In genomic region chr2:32784048-32784681, GRCm38 (mm10) we compare ENCODE assay signal across 10 mouse cellular contexts. TPM values are rescaled to one million over a fixed set of nuclear protein-coding genes. Genes with fewer than 3 reads are reported as not detected.
DNase-seq lines count a peak whose midpoint lies in the region; ATAC-seq and TF ChIP-seq lines count a peak whose summit lies in the region.
"Had no signal": no experiment of that assay in that cellular context is flagged by ENCODE, and none has a peak within 500 bp of the region (broad histone marks: within the 10 kb centered on the region; RNA-seq: fewer than 3 reads in every experiment).

Cfap157 (minus strand) TSS chr2:32784428.

- ATAC-seq in forebrain, postnatal 0 days = peak; percentile 60; the same call in 1 of the 2 replicates
- ATAC-seq in forebrain, embryonic 11.5 days (replicated peaks; ENCODE audit: low FRiP score) = no peak
- ATAC-seq in lung, embryonic 14.5 days (ENCODE audit: insufficient read depth) = no peak
- no peak for ATAC-seq in intestine, postnatal 0 days

- H3K36me3 ChIP-seq in forebrain, postnatal 0 days (ENCODE audit: insufficient read depth) = peaks cover 6% of the 10 kb centered on the region
- H3K36me3 ChIP-seq in forebrain, embryonic 11.5 days (ENCODE audit: control insufficient read depth, insufficient read depth, low read length) = no peaks in the 10 kb centered on the region
- H3K36me3 ChIP-seq in lung, embryonic 14.5 days (ENCODE audit: insufficient read depth) = no peaks in the 10 kb centered on the region
- H3K36me3 ChIP-seq in intestine, postnatal 0 days (ENCODE audit: control insufficient read depth, insufficient read depth) = no peaks in the 10 kb centered on the region
- H3K36me3 ChIP-seq: stomach, embryonic 15.5 days had no signal

- H3K9ac ChIP-seq in forebrain, postnatal 0 days = no peak within 1 kb of the TSS
- H3K9ac ChIP-seq in forebrain, embryonic 11.5 days (ENCODE audit: low read length) = no peak within 1 kb of the TSS
- H3K9ac ChIP-seq in lung, embryonic 14.5 days = no peak within 1 kb of the TSS
- H3K9ac ChIP-seq in intestine, postnatal 0 days (ENCODE audit: low read depth, low read length) = no peak within 1 kb of the TSS
- H3K9ac ChIP-seq: stomach, embryonic 15.5 days had no signal

- no peaks in the 10 kb centered on the region for H3K4me1 ChIP-seq in forebrain, postnatal 0 days (ENCODE audit: insufficient read depth)
- H3K4me1 ChIP-seq in forebrain, embryonic 11.5 days (replicated peaks; ENCODE audit: control insufficient read depth, insufficient read depth, low read length) = no peaks in the 10 kb centered on the region
- H3K4me1 ChIP-seq in lung, embryonic 14.5 days (ENCODE audit: insufficient read depth) = no peaks in the 10 kb centered on the region; the same call in 1 of the 2 replicates
- no peaks in the 10 kb centered on the region for H3K4me1 ChIP-seq in intestine, postnatal 0 days (replicated peaks; ENCODE audit: control insufficient read depth, insufficient read depth, low read length)
- H3K4me1 ChIP-seq: stomach, embryonic 15.5 days had no signal

- DNase-seq in forebrain, postnatal 0 days = peak; percentile 22
- DNase-seq in forebrain, embryonic 11.5 days (ENCODE audit: low spot score) = no peak
- peak; percentile 25 for DNase-seq in adipocyte (ENCODE audit: low spot score)
- peak; percentile 66 to 72 for DNase-seq in heart, postnatal 10 days
- peak; percentile 46 for DNase-seq in lung, embryonic 14.5 days
- no peak for DNase-seq in testis, postnatal 10 days (ENCODE audit: low spot score)
- no peak for DNase-seq in cerebellum, postnatal 4 days (ENCODE audit: low spot score in 2 of 2)
- DNase-seq: adrenal gland, postnatal 14 days had no signal

- no peak for TF ChIP-seq CTCF in forebrain, postnatal 0 days (IDR thresholded peaks at IDR 0.05; ENCODE audit: low read depth)
- TF ChIP-seq CTCF in lung, embryonic 14.5 days (IDR thresholded peaks at IDR 0.05; ENCODE audit: low read depth) = no peak
- TF ChIP-seq CTCF in intestine, postnatal 0 days (IDR thresholded peaks at IDR 0.05; ENCODE audit: low read depth) = no peak

- H3K27ac ChIP-seq in forebrain, postnatal 0 days (ENCODE audit: low read depth, low read length) = no peak within 1 kb of the TSS
- H3K27ac ChIP-seq in forebrain, embryonic 11.5 days (ENCODE audit: low read depth, low read length) = no peak within 1 kb of the TSS
- H3K27ac ChIP-seq in lung, embryonic 14.5 days (ENCODE audit: low read depth) = no peak within 1 kb of the TSS
- no peak within 1 kb of the TSS for H3K27ac ChIP-seq in intestine, postnatal 0 days (ENCODE audit: low read depth, low read length)
- H3K27ac ChIP-seq: stomach, embryonic 15.5 days had no signal

- WGBS in forebrain, postnatal 0 days = 72% methylated on average over 4 of the region's 4 CpGs
- WGBS in forebrain, embryonic 11.5 days = 65% methylated on average over 4 of the region's 4 CpGs
- 42% methylated on average over 4 of the region's 4 CpGs for WGBS in lung, embryonic 14.5 days
- 68% methylated on average over 4 of the region's 4 CpGs for WGBS in intestine, postnatal 0 days

- H3K4me2 ChIP-seq in forebrain, postnatal 0 days (ENCODE audit: low read depth) = peak within 1 kb of the TSS; percentile 17; the same call in 1 of the 2 replicates
- H3K4me2 ChIP-seq in forebrain, embryonic 11.5 days (ENCODE audit: low read depth, low read length, severe bottlenecking) = no peak within 1 kb of the TSS
- H3K4me2 ChIP-seq in lung, embryonic 14.5 days = no peak within 1 kb of the TSS
- no peak within 1 kb of the TSS for H3K4me2 ChIP-seq in intestine, postnatal 0 days (replicated peaks; ENCODE audit: low read depth)
- H3K4me2 ChIP-seq: stomach, embryonic 15.5 days had no signal

- H3K4me3 ChIP-seq in forebrain, postnatal 0 days (ENCODE audit: low read depth, low read length) = no peak within 1 kb of the TSS
- no peak within 1 kb of the TSS for H3K4me3 ChIP-seq in forebrain, embryonic 11.5 days (ENCODE audit: low read depth, low read length)
- no peak within 1 kb of the TSS for H3K4me3 ChIP-seq in lung, embryonic 14.5 days (ENCODE audit: low read depth, low read length)
- H3K4me3 ChIP-seq in intestine, postnatal 0 days (ENCODE audit: low read depth, low read length) = no peak within 1 kb of the TSS
- H3K4me3 ChIP-seq: stomach, embryonic 15.5 days had no signal

- intact Hi-C loops in heart, postnatal 10 days (cut with DNase I) = no loop called here

- H3K9me3 ChIP-seq in forebrain, postnatal 0 days (ENCODE audit: low read length) = no peaks in the 10 kb centered on the region
- no peaks in the 10 kb centered on the region for H3K9me3 ChIP-seq in forebrain, embryonic 11.5 days (ENCODE audit: control insufficient read depth, low read length)
- no peaks in the 10 kb centered on the region for H3K9me3 ChIP-seq in lung, embryonic 14.5 days (ENCODE audit: low read depth, low read length)
- no peaks in the 10 kb centered on the region for H3K9me3 ChIP-seq in intestine, postnatal 0 days (ENCODE audit: control insufficient read depth)
- H3K9me3 ChIP-seq: stomach, embryonic 15.5 days had no signal

- no peaks in the 10 kb centered on the region for H3K27me3 ChIP-seq in forebrain, postnatal 0 days (ENCODE audit: insufficient read depth, low read length)
- no peaks in the 10 kb centered on the region for H3K27me3 ChIP-seq in forebrain, embryonic 11.5 days (ENCODE audit: control insufficient read depth, insufficient read depth, low read length)
- H3K27me3 ChIP-seq in lung, embryonic 14.5 days (ENCODE audit: insufficient read depth, low read length) = no peaks in the 10 kb centered on the region
- no peaks in the 10 kb centered on the region for H3K27me3 ChIP-seq in intestine, postnatal 0 days (replicated peaks; ENCODE audit: control insufficient read depth, insufficient read depth, low read length)
- H3K27me3 ChIP-seq: stomach, embryonic 15.5 days had no signal

RNA-seq across cellular contexts. Expression of gene Cfap157, which starts in this region (rescaled TPM):
- total RNA-seq in forebrain, postnatal 0 days (2014; rRNA removed) = 1.0 and 1.2 TPM in 2 replicates
- 0.94 and 2.8 TPM in 2 replicates for polyA plus RNA-seq in forebrain, postnatal 0 days (2015; fragmentation: Nextera tagmentation; extraction: Ambion mirVana)
- polyA plus RNA-seq in forebrain, embryonic 11.5 days (2014; fragmentation: Nextera tagmentation; extraction: Ambion mirVana) = 0.33 and 0.87 TPM in 2 replicates
- total RNA-seq in heart, postnatal 10 days (2021) = under 1 TPM in 1 of 2 experiments, not detected in 1; 0.14 TPM
- polyA plus RNA-seq in lung, embryonic 14.5 days (2014; fragmentation: Nextera tagmentation; extraction: Ambion mirVana) = 0.11 and 0.33 TPM in 2 replicates
- 0.47 and 0.76 TPM in 2 replicates for polyA plus RNA-seq in intestine, postnatal 0 days (2015; fragmentation: Nextera tagmentation; extraction: Ambion mirVana)
- total RNA-seq: adrenal gland, postnatal 14 days had no signal

Comparison
In these comparisons a context has a peak if more than half of its experiments do, and no peak if none do; other contexts are left out.
1. DNase-seq: peak in forebrain, postnatal 0 days (single experiment) and adipocyte (single experiment); none in forebrain, embryonic 11.5 days (single experiment), testis, postnatal 10 days (single experiment) and cerebellum, postnatal 4 days (0 of 2).
2. Peak in DNase-seq in heart, postnatal 10 days; RNA of the gene not detected or under 1 TPM.
3. Peak in DNase-seq in lung, embryonic 14.5 days; RNA of the gene not detected or under 1 TPM.